Mouse (Mus musculus) intestine, embryonic 16.5 days (tissue): Measurements from ENCODE around the gene Plekhg1. TPM values are rescaled to one million over a fixed set of nuclear protein-coding genes. Genes with fewer than 3 reads are reported as not detected.

Experiments
- ATAC-seq: fragments of 200-750 bp; cut with Nextera tagmentation; 2 replicates; pipeline ENCODE4 v1.8.0; 2017; ENCODE audit warnings: moderate TSS enrichment, moderate library complexity
- H3K27ac ChIP-seq: fragments of 300-500 bp; sonication (generic); 2 replicates; pipeline ENCODE4 v1.5.1; 2014; ENCODE audit warnings: mild to moderate bottlenecking, low read length
- H3K27me3 ChIP-seq: fragments of 300-500 bp; sonication (generic); replicated peaks from 2 replicates; pipeline ENCODE4 v1.6.1; 2014; ENCODE audit warnings: low read length, control low read depth, mixed read lengths; ENCODE audit not compliant: control insufficient read depth, insufficient read depth
- H3K36me3 ChIP-seq: fragments of 300-500 bp; sonication (generic); 2 replicates; pipeline ENCODE4 v1.6.1; 2014; ENCODE audit warnings: low read length, control low read depth; ENCODE audit not compliant: control insufficient read depth, insufficient read depth
- H3K4me1 ChIP-seq: fragments of 300-500 bp; sonication (generic); 2 replicates; pipeline ENCODE4 v1.6.1; 2014; ENCODE audit warnings: low read length, control low read depth, mixed read lengths; ENCODE audit not compliant: control insufficient read depth, insufficient read depth
- H3K4me2 ChIP-seq: fragments of 300-500 bp; sonication (generic); 2 replicates; pipeline ENCODE4 v1.6.1; 2014; ENCODE audit warnings: low read depth, low read length, control low read depth
- H3K4me3 ChIP-seq: fragments of 300-500 bp; sonication (generic); 2 replicates; pipeline ENCODE4 v1.5.1; 2014; ENCODE audit warnings: mild to moderate bottlenecking, low read length
- H3K9ac ChIP-seq: fragments of 300-500 bp; sonication (generic); 2 replicates; pipeline ENCODE4 v1.6.1; 2014; ENCODE audit warnings: low read depth, low read length
- H3K9me3 ChIP-seq: fragments of 300-500 bp; sonication (generic); 2 replicates; pipeline ENCODE4 v1.6.1; 2016; ENCODE audit warnings: low read length, control low read depth; ENCODE audit not compliant: control insufficient read depth
- WGBS: fragments of 180-500 bp; shearing (Covaris S2); extraction: QIAGEN DNeasy Blood & Tissue Kit; methylation state at CpG from one replicate; pipeline ENCODE4 v1.1.7; 2014; 5-methylcytosine and 5-hydroxymethylcytosine counted together
- polyA plus RNA-seq: library from polyadenylated mRNA; unstranded; fragments of >200 nt; fragmentation: Nextera tagmentation; extraction: Ambion mirVana; gene quantifications from 2 replicates; pipeline ENCODE4 v1.2.1, GENCODE M21; 2015

Gene Plekhg1
- polyA plus RNA-seq, 1 experiment from 2014 or later: 5.7 TPM

GRCm38 (mm10) chr10:3737034-3737433 is 3.1 kb upstream of the Plekhg1 start:
- peaks cover 2% of the 10 kb centered on the region; the same call in 1 of the 2 replicates for H3K4me1 ChIP-seq
- 62% methylated on average over 3 of the region's 3 CpGs for WGBS
- H3K36me3 ChIP-seq: no peaks in the 10 kb centered on the region
- 0 out of 2 replicates have a peak overlapping the region, but pooled peaks have one; percentile 16 for H3K9ac ChIP-seq
- no peak overlapping the region for H3K4me3 ChIP-seq
- no peaks in the 10 kb centered on the region for H3K9me3 ChIP-seq
- ATAC-seq: no peak
- no peaks in the 10 kb centered on the region for H3K27me3 ChIP-seq
- no peak overlapping the region for H3K27ac ChIP-seq
- no peak overlapping the region for H3K4me2 ChIP-seq

- Histone ChIP-seq H3K4me3 (peak overlapping the region; percentile 75), H3K27me3 (no peaks in the 10 kb centered on the region), H3K4me2 (peak overlapping the region; percentile 94), H3K9me3 (no peaks in the 10 kb centered on the region), H3K9ac (peak overlapping the region; percentile 77), H3K27ac (peak overlapping the region; percentile 90), H3K4me1 (peaks cover 2% of the 10 kb centered on the region; the same call in 1 of the 2 replicates), H3K36me3 (no peaks in the 10 kb centered on the region)
- WGBS: under 1% methylated on average over 36 of the region's 47 CpGs
- peak; percentile 75 for ATAC-seq
Observed at GRCm38 (mm10) chr10:3740504-3741388, 582 bp downstream of the Plekhg1 start.

- peaks cover 6% of the 10 kb centered on the region for H3K4me1 ChIP-seq
- H3K4me3 ChIP-seq: peak overlapping the region; percentile 22; the same call in 1 of the 2 replicates
- no peaks in the 10 kb centered on the region for H3K9me3 ChIP-seq
- H3K9ac ChIP-seq: 0 out of 2 replicates have a peak overlapping the region, but pooled peaks have one; percentile 17
- H3K27ac ChIP-seq: no peak overlapping the region
- no peaks in the 10 kb centered on the region for H3K36me3 ChIP-seq
- 13% methylated on average over 5 of the region's 5 CpGs for WGBS
- no peak for ATAC-seq
- peak overlapping the region; percentile 94 for H3K4me2 ChIP-seq
- H3K27me3 ChIP-seq: no peaks in the 10 kb centered on the region
Observed at GRCm38 (mm10) chr10:3741791-3742190, 1.6 kb downstream of the Plekhg1 start.

GRCm38 (mm10) chr10:3743069-3743468 is 2.9 kb downstream of the Plekhg1 start:
- peak overlapping the region; percentile 1; the same call in 1 of the 2 replicates for H3K4me2 ChIP-seq
- no peak overlapping the region for H3K4me3 ChIP-seq
- 47% methylated on average over 2 of the region's 2 CpGs for WGBS
- H3K9me3 ChIP-seq: no peaks in the 10 kb centered on the region
- H3K4me1 ChIP-seq: peaks cover 14% of the 10 kb centered on the region
- H3K36me3 ChIP-seq: no peaks in the 10 kb centered on the region
- H3K27me3 ChIP-seq: no peaks in the 10 kb centered on the region
- H3K27ac ChIP-seq: no peak overlapping the region
- ATAC-seq: no peak
- H3K9ac ChIP-seq: no peak overlapping the region

GRCm38 (mm10) chr10:3743826-3744225 is 3.7 kb downstream of the Plekhg1 start:
- no peaks in the 10 kb centered on the region for H3K27me3 ChIP-seq
- no peaks in the 10 kb centered on the region for H3K9me3 ChIP-seq
- WGBS: 79% methylated on average over 5 of the region's 5 CpGs

GRCm38 (mm10) chr10:3746794-3747518 is 6.8 kb downstream of the Plekhg1 start:
- Histone ChIP-seq H3K9me3 (no peaks in the 10 kb centered on the region), H3K9ac (no peak overlapping the region), H3K36me3 (no peaks in the 10 kb centered on the region), H3K27ac (peak overlapping the region; percentile 72), H3K27me3 (no peaks in the 10 kb centered on the region), H3K4me2 (no peak overlapping the region), H3K4me3 (no peak overlapping the region), H3K4me1 (peaks cover 15% of the 10 kb centered on the region)
- 41% methylated on average over 3 of the region's 3 CpGs for WGBS
- peak; percentile 88 for ATAC-seq

More at GRCm38 (mm10) chr10:3743826-3744225, 3.7 kb downstream of the Plekhg1 start:
- no peak overlapping the region for H3K9ac ChIP-seq
- peaks cover 17% of the 10 kb centered on the region for H3K4me1 ChIP-seq
- no peak overlapping the region for H3K4me2 ChIP-seq
- no peaks in the 10 kb centered on the region for H3K36me3 ChIP-seq
- ATAC-seq: no peak
- no peak overlapping the region for H3K4me3 ChIP-seq
- no peak overlapping the region for H3K27ac ChIP-seq

GRCm38 (mm10) chr10:3749580-3749979 is 9.4 kb downstream of the Plekhg1 start:
- peak; percentile 83 for ATAC-seq

GRCm38 (mm10) chr10:3761992-3762391 is 21.8 kb downstream of the Plekhg1 start:
- no peak overlapping the region for H3K4me3 ChIP-seq
- no peaks in the 10 kb centered on the region for H3K36me3 ChIP-seq
- H3K4me2 ChIP-seq: no peak overlapping the region
- H3K9me3 ChIP-seq: no peaks in the 10 kb centered on the region
- no peak for ATAC-seq
- 74% methylated on average over 5 of the region's 5 CpGs for WGBS
- no peak overlapping the region for H3K27ac ChIP-seq
- no peak overlapping the region for H3K9ac ChIP-seq
- H3K4me1 ChIP-seq: no peaks in the 10 kb centered on the region
- no peaks in the 10 kb centered on the region for H3K27me3 ChIP-seq

More at GRCm38 (mm10) chr10:3749580-3749979, 9.4 kb downstream of the Plekhg1 start:
- Histone ChIP-seq H3K4me3 (no peak overlapping the region), H3K9ac (no peak overlapping the region), H3K4me2 (no peak overlapping the region), H3K36me3 (no peaks in the 10 kb centered on the region), H3K9me3 (no peaks in the 10 kb centered on the region), H3K27me3 (no peaks in the 10 kb centered on the region), H3K4me1 (peaks cover 15% of the 10 kb centered on the region), H3K27ac (no peak overlapping the region)
- 58% methylated on average over 1 of the region's 1 CpGs for WGBS

GRCm38 (mm10) chr10:3763199-3763598 is 23.0 kb downstream of the Plekhg1 start:
- Histone ChIP-seq H3K4me2 (no peak overlapping the region), H3K4me1 (no peaks in the 10 kb centered on the region), H3K9ac (no peak overlapping the region), H3K4me3 (no peak overlapping the region), H3K27ac (no peak overlapping the region), H3K9me3 (no peaks in the 10 kb centered on the region), H3K36me3 (no peaks in the 10 kb centered on the region), H3K27me3 (no peaks in the 10 kb centered on the region)
- ATAC-seq: no peak
- 60% methylated on average over 3 of the region's 3 CpGs for WGBS
